Mouse (Mus musculus): ENCODE data around the gene Ces1f. TPM values are rescaled to one million over a fixed set of nuclear protein-coding genes. Genes with fewer than 3 reads are reported as not detected.
"Not testable (repeated sequence)": the region's sequence is repeated elsewhere in the genome, so short reads cannot be mapped to it uniquely, and the experiment has no call there.

The Ces1f gene
- polyA plus RNA-seq (2012; rRNA removed): 2.3 and 5.2 TPM in 2 replicates

DNA sequence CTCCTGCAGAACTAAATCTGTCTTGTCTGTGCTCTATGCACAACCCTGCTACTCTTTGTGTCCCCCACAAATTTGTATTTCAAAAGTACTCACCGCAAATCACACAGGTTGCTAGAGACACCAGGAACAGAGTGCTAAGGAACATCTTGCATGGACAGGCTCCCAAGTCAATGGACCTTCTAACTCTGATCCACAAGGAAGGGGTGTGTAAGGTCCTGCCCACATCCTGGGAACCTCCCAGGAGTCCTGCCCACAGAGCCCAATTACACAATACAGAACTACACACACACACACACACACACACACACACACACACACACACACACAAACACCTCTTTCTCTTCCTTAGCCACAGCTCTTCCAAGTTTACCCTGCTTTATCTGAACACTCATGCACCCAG is at the start of gene Ces1f:
Gene Ces1f, minus strand, starts transcription at position 192 of the 400 bp plus-strand sequence.
- no peak for DNase-seq (ENCODE audit: low spot score)

DNA sequence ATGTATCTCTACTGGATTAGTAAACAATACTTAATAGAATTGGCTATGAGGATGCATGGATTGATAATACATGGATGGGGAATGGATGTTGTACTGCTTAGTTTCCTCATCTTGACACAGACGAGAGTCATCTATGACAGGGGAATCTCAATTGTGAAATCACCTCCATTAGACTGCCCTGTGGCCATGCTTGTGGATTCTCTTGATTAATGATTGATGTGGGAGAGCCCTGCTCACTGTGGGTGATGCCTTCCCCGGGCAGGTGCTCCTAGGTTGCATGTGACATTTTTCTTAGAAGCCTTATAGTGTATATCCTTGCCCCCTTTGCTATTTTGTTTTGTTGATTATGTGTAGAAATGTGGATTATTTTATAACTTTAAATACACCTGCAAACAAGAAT is 45.6 kb upstream of the Ces1f start:
- no peak for DNase-seq (ENCODE audit: low spot score)

DNA sequence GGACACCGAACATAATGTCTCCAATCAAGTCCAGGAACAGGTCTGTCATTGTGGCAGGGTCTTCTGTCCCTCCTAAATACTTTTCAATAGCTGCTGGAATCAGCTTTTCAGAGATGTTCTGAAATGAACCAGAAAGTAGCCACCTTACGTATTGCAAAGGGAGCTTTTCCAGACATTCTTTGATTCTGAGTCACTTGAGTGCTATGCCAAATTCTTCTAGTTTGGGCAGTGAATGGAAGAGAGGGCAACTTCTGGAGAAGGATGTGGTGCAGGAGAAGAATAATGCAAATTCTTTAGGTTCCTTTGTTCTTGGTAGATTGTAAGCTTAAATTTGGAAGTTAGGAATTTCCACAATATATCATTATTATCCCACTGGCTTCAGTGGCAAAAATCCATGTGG is 37.5 kb upstream of the Ces1f start:
- DNase-seq (ENCODE audit: low spot score): no peak

DNA sequence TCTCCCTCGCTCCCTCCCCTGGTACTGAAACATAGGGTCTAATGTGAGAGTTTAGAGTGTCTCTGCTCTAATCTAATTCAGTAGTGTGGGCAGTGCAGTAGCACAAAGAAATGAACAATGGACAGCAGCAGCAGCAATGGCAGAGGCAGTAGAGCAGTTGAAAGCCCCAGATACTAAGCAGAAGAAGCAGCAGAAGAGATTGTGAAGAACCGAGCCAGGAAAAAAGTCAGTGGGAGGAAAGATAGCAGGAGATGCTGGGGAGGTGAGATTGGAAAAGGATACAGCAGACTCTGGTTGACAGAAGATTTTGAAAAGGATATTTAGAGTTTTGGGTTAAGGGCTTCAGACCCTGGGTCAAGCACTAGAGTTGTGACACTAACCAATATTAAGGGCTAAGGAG is 36.0 kb upstream of the Ces1f start:
- DNase-seq (ENCODE audit: low spot score): no peak

DNA sequence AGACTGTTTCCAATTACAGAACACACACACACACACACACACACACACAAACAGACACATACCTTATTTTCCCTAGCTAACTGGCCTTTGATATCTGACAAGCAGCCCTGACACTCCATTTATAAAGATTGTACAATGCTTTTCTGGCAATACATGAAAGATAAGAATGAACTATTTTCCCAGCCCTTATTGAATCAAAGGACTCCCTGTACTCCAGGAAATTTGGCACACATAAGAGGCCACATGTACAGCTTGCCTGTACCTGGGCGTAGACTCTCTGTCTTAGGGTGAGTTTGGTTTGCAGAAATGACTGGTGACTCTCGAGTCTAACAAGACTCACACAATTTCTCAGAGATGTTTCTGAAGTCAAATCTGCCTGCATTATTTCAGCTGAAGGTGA is 4.3 kb upstream of the Ces1f start:
- no peak for DNase-seq (ENCODE audit: low spot score)

DNA sequence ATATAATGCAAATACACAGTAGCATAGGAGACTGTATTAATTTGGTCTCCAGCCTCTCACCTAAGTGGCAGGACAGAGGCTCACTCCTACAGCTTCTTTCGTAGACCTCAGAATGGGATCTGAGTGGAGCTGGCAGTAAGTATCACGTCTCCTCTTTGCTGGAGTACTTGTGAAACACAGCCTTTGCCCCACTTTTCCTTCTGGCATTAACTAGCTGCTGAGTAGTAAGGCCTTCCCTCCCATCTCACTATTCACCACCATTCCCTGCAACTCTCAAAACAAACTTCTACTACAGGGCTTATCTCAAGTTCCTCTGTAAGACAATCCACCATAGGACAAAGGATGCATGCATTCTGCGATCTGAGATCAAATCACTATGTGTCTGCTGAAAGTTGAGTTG is 2.8 kb upstream of the Ces1f start:
- DNase-seq (ENCODE audit: low spot score): no peak

DNA sequence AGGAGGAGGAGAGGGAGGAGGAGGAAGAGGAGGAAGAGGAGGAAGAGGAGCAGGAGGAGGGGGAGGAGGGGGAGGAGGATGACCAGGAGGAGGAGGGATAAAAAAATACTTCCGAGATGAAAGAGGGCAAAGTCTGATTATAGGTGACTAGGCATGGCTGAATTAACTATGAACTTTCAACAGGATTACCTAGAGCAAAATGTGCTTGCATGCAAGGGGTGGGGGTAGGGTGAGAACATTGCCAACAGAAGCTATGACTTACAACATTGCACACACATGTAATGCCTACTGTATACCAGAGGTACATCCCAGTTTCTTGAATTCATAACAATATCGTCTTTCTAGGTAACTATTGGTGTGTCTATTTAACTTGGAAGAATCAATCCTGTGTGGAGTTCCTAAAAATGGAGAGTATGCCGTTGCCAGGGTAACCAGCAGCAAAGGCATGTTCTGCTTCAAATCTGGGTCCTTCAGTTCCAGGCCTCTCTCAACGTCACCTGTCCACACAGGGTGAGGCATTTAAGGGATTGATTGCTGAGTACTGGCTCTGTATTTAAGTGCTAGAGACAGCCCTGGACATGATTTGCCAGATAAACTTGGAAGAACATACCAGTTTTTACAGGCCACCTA is 1.3 kb downstream of the Ces1f start:
- DNase-seq (ENCODE audit: low spot score): no peak

DNA sequence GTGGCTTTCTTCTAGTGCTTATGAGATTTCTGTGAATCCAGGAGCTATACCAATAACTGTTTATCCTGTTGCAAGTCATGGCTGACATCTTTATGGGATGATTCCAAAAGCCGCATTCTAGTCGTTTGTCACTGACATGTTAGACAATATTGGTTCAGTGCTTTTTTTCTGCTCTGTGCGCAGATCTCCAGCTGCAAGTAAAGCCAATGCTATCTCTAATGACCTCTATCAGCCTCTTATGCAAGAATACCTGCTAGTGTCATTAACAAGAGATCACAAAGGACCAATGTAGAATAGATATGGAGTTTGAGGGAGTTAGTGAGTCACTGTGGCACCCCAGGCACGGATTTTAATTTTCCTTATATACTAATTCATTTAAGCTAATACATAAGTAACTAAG is 4.9 kb downstream of the Ces1f start:
- no peak for DNase-seq (ENCODE audit: low spot score)

DNA sequence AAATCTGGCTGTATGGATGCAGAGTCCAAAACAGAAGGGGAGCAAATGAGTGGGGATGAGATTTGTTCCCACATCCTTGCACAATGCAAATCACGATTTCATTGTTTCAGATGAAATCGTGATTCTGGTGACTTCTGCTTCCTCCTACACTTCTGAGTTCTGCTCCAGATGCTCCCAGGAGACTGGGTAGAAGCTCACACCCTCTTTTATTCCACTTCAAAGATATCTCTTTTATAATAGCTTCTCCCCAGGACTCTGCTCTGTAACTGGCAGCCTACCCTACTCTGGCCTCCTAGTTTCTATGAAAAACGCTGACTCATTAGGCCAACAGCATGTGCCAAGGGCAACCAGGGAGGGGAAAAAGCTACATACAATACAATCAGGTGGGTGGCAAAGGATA is 6.2 kb downstream of the Ces1f start:
- DNase-seq (ENCODE audit: low spot score): no peak

DNA sequence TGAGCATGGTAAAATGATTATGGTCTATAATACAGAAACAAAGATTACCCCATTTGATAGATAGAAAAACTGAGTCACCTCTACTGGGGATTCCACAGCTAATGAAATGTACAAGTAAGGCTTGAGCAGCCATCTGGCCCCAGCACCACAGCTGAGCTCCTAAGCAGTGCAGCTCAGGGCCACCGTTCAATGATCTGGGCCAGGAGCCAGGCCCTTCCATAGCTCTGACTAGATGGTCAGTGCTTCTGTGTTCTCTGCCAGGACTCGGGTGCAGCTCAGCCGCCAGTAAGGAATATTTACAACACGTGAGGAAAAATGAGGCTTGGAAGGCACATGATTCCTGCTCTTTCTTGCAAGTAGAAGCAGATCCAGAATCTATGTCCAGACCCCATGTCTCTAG is 6.9 kb downstream of the Ces1f start:
- no peak for DNase-seq (ENCODE audit: low spot score)

DNA sequence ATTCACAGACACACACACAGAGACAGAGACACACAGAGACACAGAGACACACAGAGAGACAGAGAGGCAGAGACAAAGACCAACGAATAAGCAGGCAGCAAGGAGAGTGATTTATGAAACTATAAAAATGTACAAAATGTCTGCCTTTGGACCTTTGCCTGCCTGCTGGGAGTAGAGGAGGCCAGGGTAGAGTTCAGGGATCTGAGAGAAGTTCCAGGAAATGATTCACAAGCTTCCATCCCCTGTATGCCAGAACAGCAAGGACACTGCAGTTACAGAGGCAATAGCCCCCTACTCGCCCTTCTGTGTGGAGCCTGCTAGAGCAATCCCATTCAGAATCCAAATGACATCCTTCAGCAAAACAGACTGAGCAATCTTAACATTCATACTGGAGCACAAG is 18.1 kb downstream of the Ces1f start:
- no peak for DNase-seq (ENCODE audit: low spot score)

DNA sequence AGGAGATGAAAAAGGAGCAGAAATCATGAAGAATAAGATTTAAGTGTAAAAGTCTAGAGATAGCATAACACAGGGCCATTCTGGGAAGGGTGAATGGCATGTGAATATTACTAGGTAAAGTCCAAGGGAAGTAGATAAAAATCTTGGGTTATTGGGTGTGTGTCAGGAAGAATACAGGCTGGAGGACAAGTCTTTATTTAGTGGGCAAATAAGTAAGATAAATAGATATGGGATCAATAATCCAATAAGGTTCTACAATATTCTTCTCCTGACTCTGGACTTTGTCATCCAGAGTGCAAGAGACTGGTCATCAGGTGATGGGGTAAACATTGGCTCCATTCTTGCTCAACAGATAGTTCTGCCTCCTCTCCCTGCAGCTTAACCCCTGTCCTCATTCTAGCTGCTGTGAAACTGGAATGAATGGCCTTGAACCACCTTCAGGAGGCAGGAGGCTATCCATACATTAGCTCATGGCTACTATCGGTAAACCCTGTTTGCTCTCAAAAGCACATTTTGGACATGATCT is 27.1 kb downstream of the Ces1f start:
- no peak for DNase-seq (ENCODE audit: low spot score)

DNA sequence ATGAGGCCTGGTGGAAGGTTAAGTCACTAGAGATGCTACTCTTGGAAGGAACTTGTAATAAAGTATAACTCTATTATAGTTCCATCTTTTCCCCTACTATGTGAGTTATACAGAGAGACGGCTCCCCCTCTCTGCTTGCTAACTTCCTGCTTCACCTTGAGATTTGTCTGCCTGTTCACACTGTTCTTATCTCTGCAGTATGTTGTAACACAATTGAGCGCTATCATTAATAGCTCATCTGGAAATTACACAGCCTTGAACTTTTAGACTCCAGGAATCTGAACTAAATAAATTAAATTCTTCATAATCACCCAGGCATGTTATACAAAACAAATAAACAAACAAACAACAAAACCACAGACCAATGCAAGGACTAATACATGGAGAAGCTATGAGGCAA is 33.5 kb downstream of the Ces1f start:
- no peak for DNase-seq (ENCODE audit: low spot score)

DNA sequence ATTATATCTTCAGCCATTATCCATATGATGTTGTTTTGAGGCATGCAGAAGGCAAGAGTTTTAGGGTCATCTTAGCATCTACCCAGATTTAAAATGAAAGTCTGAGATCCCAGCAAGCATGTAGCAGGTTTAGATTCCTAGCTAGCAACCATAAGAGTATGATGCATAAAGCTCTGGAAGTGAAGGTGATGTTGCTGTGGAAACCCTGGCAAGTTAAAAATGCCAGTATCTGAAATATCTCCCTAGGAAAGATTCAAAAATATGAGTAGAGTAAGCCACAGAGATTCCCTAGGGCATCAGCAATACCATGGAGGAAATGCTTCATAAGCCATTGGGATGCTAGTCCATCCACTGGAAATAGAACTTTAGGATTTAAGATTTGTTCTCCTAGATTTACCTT is 39.7 kb downstream of the Ces1f start:
- no peak for DNase-seq (ENCODE audit: low spot score)

DNA sequence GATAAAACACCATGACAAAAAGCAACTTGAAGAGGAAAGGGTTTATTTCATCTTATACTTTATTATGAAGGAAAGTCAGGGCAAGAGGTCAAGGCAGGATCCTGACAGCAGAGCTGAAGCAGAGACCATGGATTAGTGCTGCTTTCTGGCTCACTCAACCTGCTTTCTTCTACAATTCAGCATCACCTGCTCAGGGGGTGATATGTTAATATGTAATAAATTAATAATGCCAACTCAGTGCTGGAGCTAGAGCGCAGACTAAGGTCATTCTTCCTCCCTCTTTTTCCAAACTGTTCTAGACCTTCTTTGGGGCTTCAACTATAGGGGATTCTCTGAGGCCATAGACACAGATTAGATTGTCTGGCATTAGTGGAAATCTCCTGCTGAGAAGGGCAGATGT is 43.9 kb downstream of the Ces1f start:
- no peak for DNase-seq (ENCODE audit: low spot score)

DNA sequence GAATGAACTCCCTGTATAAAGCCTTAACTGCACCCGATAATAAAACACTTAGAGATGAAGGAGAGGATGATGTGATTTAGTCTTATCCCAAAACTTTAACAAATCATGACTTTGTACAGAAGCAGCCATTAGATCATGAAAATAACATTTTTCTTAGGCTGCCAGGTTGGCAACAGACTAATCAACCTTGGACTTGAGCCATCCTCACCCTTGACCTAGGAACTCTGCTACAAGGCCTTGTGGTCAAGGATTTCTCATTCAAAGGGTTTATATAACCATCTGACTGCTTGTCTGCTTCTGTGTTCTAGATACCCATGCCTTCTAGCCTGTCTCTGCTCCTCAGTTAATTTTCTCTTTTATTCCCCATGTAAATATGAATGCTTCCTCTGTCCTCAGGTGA is 44.8 kb downstream of the Ces1f start:
- no peak for DNase-seq (ENCODE audit: low spot score)

DNA sequence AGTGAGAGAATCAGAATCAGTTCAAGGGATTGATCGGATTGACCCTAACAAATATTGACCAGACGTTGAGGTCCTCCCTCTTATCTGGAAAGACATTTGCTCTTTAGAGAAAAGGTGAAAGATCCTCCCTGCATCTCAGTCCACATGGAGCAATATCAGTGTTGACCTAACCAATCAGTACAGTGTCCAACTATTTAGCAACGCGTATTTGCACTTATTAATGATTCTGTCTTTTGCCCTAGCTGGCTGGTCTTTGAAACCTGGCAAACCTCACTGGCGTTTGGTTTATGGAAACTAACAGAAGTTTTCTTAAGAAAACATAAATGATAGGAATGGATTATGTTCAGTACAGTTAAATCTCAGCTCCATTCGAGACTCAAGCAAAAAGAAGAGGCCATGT is 45.5 kb downstream of the Ces1f start:
- no peak for DNase-seq (ENCODE audit: low spot score)

DNA sequence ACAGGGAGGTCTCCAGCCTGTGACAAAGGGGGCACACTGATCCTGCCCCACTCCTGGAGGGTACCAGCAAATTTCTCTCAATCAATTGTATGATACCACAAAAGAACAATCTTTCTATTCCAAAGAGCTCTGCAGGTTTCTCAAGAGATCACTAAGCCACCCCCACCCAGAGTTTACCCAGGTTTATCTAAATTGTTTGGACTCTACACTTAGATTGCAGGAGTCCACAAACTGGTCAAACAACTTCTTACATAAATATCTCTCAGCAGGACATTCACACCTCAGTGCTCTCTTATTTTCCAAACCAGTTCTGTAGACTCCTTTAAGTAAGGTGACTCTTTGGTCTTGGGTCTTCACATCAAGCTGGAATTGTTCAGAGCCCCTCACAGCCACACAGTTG is 50.1 kb downstream of the Ces1f start, which contains the start of gene Ces1e:
Gene Ces1e, minus strand, starts transcription at position 174 of the 400 bp plus-strand sequence.
- DNase-seq (ENCODE audit: low spot score): no peak

DNA sequence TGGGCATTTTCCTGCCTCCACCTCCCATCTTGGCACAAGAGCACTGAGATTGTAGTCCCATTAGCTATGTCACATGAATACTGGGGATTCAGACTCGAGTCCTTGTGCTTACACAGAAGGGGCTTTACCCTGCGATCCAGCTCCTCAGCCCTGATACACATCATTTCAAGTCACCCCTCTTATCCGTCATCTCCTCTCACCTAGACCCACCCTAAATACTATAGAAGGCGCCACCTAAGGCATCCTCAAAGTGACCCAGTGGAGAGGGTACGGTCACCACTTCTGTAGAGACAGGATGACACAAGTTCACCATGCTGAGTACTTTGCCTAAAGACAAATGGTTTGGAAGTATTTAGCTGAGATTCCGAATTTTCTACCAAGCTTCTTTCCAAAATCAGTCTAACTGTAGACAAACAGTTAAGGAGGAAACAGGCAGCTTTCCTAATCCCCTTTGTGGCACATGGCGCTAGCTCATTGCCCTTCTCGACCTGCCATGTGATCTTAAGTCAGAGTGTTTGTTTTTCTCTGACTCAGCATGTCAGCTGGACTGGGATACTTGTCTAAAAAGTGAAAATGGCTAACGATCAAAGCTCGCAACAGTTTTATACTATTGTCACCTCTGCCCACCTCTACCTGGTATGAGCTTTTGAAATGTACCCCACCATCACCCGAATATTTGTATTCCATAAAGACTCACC is 50.7 kb downstream of the Ces1f start:
- DNase-seq (ENCODE audit: low spot score): no peak

DNA sequence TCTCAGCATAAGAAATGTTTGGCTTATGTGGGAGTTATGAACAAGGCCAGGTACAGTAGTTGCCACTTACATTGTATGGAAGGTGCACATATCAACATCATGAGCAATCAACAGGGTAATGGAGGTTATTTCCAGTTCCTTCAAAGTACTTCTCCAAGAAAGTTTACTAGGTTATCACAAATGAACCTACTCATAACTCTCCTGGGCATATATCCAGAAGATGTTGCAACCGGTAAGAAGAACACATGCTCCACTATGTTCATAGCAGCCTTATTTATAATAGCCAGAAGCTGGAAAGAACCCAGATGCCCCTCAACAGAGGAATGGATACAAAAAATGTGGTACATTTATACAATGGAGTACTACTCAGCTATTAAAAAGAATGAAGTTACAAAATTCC is 53.1 kb downstream of the Ces1f start:
- not testable (repeated sequence) for DNase-seq (ENCODE audit: low spot score)

DNA sequence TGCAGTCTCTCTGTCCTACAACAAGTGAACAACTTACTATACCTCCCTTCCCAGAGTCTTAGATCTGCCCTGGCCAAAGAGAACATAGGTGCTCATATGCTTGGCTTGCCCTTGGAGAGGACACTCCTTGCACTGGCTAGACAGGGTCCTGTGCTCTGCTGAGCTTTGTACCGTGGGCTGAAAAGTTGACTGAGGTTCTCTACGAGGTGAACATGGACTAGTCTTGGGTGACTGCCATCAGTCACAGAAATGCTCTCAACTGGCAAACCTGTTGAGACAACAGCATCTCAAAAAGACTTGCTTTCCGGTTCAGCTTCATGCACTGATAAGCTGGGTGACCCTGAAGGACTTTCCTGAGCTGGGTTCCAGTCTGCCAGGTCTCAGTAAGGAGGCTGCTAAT is 57.7 kb downstream of the Ces1f start:
- DNase-seq (ENCODE audit: low spot score): no peak

DNA sequence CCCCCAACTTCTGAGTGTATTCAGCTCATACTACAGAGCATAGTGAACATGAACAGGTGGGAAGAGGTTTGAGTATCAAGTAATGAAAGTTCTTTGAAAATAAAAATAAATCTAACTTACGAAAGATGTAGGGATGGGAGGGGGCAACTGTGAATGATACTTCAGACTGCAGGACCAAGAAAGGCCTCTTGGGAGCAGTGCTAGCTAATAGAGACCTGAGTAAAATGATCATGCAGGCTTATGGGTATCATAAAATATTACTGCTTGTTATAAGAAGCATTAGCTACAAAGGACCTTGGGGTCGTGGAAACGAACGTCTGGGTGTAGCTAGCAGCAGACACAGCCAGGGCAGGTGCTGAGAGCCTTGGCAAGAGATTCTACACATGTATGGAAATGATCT is 61.7 kb downstream of the Ces1f start:
- no peak for DNase-seq (ENCODE audit: low spot score)

DNA sequence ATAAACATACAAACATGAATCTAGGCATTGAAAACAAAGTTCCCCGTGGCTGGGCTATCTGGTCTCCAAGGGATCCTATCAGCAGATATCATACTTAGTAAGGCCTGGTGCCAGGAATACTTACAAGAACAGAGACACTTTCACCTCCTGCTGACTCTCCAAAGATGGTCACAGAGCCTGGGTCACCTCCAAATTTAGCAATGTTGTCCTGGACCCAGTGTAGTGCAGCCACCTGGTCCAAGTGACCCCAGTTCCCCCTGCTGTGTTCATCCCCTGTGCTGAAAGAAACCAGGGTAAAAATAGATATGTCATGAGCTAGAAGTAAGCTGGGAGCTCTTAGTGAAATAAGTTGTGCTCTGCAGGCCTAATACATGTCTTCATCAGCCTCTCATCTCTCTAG is 62.2 kb downstream of the Ces1f start:
- DNase-seq (ENCODE audit: low spot score): no peak

DNA sequence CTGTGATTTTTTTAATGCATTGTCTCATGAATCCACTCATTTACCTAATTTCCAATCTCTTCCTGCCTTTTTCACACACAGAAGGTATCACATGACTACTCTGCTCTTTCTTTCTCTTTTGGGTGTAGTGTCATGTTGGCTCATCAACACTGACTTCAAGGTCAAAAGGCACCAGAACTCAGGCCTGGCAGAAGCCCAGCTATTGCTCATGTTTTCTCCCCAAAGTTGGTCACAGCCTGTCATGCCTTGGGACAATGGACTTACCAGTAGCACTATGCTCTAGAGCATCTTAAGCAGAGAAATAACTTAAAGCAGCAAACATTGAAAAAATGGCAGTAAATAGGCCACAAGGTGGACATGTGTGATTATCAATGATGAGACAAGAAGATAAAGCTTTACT is 68.5 kb downstream of the Ces1f start:
- no peak for DNase-seq (ENCODE audit: low spot score)

Data from urinary bladder, adult 2 months (tissue).